Mouse (Mus musculus) testis, postnatal 10 days (tissue): ENCODE results near the gene Fam129a.

Experiments used
- DNase-seq: peaks from one replicate; pipeline ENCODE4 v3.0.0; 2021; ENCODE audit warnings: low spot score

The Fam129a gene

DNA sequence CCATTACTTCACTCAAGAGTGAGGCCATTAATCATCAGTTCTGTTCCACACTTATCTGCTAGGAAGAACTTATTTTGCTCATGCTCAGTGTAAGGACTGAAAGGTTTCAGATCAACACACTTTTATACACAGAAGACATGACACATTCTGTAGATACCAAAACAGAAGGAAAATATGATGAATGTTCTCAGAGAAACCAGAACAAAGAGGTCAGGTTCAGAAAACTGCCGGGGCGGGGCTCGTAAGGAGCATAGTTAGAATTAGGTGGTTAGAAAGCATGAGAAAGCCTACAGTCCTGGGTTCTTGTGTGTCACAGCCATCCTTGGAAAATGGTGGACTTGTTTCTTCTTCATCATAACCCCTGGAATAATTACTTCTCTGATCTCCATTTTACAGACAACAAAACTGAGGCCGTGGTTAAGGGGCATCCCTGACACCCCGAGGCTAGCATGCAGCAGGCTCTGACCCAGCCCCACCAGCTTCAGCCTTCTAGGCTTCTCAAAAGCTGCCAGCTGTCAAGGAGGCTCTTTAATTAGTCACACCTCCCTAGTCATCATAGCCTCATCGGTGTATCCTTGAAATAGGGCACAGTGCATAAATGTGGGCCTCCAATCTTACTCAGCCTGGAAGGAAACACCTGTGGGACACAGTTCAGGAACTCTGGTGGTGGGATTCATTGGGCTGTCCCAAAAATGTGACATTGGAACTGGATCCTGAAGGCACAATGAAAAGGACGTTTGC, 127.1 kb downstream of the Fam129a start:
- DNase-seq: no peak

- no peak for DNase-seq
These were observed 128.4 kb downstream of the Fam129a start for GRCm38 (mm10) chr1:151699363-151699762.

- DNase-seq: no peak
These were observed 131.8 kb downstream of the Fam129a start for GRCm38 (mm10) chr1:151702816-151703215.

DNA sequence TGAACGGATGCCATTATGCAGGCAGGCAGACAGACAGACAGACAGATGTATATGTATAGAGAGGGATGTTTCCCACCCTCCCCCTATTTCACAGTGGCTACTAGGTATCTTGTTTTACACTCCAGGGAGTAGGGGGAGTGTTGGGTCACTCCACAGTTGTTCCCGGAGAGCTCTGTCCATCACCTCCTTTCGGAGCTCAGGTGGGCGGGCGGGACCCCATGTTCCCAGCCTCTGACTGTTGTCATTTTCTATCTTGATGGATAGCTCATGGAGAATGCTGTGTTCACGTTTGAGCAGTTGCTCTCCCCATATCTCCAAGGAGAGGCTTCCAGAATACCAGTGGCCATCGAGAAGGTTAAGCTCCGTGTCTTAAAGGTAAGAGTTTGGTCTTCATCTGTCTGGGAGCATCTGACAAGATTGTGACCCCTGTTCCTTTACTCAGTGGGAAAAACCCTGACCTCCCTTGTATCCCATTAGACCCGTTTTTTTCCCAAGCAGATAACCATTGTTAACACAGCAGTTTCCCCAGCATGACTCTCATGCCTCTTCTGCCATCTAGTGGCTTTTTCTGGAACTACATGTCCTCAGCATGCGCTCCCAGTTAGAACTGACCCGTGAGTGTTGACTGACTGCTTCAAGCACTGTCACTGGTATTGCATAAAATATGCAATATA, 134.9 kb downstream of the Fam129a start:
- peak; percentile 86 for DNase-seq

DNA sequence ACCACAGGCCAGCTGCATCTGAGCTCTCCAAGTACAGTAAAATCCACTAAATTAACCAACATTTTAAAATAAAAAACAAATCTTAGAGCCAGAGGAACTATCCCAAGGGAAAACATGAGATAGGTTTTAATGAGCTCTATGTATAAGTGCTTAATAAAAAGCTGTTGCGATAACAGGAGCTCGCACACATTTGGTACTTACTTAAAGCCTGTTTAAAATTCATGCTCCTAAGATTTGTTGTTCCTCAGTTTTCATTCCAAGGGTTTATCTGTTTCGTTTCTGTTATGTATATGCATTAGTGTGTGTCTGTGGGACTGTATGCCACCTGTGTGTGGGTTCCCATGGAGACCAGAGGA, 135.4 kb downstream of the Fam129a start:
- DNase-seq: no peak

DNA sequence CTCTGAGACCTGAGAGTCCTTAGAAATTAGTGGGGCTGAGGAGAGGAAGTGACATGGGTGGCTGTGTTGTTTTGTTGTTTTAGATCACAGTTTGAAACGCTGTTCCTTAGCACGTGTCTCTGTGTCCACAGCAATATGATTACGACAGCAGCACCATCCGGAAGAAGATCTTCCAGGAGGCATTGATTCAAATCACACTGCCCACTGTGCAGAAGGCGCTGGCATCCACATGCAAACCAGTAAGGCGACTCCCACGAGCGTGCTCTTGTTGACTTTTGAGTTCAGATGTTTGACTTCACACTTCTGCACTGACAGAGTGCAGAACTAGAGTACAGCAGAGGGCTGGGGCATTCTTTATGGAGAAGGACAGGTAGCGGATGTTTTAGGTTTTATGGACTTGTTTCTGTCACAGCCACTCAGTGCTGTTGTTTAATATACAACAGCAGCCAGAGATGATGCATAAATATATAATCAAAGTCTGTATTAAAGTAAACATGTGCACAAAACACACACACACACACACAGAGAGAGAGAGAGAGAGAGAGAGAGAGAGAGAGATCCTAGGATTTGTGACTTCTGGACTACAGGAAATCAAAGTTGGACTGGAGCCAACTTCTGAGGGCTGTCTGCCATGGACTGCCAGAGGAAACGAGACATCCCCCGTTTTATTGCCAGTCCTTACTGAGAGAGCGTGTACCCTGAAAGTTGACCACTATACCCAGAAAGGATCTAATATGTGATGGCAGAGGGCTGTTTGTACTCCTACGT, 138.2 kb downstream of the Fam129a start:
- DNase-seq: no peak

DNA sequence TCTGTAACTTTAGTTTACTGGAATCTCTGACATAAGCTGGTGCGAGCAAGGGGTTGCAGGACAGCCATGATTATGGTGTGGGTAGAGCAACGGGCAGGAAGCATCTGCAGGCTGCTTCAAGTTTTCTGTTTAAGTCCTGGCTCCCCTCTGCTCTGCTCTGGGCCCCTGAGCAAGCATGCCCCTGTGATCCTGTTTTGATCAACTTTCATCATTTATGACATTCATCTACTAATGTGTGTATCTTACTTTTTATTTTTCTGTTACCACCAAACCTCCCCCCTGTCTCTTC, 138.7 kb downstream of the Fam129a start:
- DNase-seq: no peak

GRCm38 (mm10) chr1:151710424-151711055, 139.6 kb downstream of the Fam129a start:
- DNase-seq: no peak

DNA sequence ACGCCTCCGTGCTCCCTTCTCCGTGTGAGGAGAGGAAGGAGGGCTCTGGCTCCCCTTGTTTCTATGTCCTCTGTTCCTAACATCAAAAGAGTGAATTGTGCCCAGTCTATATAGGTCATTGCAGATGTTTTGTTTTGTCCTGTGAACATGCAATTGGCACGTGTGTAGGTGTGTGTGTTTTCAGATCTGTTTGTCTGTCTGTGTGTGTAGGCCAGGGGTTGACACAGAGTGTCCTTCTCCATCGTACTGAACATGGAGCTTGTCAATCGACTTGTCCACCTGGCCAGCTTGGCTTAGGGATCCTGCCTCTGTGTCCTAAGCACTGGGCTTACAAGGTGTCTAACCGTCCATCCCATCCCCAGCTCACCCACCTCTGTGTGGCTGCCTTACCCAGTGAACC, 140.1 kb downstream of the Fam129a start:
- no peak for DNase-seq

GRCm38 (mm10) chr1:151712664-151713063, 141.7 kb downstream of the Fam129a start:
- DNase-seq: no peak

DNA sequence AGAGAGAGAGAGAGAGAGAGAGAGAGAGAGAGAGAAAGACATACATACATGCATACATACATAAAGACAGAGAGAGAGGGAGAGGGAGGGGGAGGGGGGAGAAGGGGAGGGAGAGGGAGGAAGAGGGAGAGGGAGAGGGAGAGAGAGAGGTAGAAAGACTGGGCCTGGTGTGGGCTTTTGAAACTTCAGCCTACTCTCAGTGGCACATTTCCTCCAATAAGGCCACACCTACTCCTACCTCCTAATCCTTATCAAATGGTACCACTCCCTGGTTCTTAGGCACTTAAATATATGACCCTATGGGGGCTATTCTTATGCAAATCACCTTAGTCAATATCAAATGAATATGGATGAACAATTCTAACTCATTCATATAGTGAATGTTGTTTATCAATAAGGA, 142.6 kb downstream of the Fam129a start:
- DNase-seq: no peak

DNA sequence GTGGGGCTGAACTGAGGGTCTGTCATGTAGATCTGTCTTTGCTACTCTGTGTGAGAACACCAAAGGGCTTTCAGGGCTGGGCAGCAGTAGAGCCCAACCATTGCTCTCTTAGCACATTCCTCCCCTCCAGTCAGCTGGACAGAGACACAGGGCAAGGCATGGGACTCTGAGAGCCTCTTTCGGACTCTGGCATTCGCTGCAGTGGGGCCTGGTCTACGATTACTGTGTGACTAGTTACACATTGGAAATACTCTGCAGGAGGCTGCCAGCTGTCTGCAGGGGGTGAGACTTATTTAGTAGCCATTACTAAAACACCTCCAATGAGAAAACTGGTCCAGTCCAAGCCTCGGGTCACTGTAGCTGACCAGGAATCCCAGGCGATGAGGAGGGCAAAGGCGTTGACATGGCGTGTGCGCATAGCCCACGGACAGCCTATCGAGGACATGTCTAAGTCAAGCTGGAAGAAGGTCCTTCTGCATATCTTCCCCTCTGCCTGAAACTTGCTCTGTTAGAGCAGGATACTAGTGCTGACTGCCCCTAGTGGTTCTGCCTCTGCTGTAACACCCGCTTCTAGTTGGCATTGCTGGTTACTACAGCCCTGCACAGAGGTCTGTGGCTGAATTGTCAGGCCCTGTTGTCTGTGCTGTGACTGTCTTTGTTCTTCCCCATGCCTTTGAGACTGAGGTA, 145.2 kb downstream of the Fam129a start:
- DNase-seq: no peak

DNA sequence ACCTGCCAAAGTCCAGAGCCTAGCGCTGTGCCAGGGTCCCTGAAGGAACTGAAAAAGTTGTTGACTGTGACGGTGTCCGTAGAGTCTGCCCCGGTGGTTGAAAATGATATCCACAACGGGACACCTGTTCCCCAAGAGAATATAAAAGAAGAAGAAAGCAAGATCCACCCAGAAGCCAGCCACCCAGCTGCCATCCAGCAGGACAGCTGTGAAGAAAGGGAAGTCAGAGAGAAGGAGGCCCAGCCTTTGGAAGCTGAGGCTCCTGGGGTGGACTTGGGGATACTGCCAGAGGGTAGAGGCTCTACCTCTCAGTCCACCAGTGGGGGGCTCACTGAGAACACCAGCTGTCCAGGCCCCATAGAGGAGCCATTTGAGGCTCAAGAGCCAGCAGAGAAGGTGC, 146.6 kb downstream of the Fam129a start:
- no peak for DNase-seq

DNA sequence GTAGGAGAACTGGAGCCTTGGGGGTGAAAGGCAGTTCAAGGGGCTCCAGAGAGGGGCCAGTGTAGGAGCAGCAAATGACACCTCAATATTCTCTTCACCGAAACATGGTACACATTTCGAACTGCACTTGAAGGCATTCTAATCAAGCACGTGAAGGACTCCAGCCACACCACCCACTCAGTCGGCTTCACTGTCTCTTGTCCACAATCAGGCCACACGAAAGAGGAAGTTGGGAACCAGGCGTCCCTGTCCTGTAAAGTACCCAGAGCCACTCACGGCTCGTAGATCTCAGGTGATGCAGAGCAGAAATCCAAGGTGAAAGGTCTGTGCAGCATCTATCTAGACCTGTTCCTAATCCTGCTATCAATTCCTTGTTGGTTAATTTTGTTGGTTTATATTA, 147.6 kb downstream of the Fam129a start:
- DNase-seq: no peak

DNA sequence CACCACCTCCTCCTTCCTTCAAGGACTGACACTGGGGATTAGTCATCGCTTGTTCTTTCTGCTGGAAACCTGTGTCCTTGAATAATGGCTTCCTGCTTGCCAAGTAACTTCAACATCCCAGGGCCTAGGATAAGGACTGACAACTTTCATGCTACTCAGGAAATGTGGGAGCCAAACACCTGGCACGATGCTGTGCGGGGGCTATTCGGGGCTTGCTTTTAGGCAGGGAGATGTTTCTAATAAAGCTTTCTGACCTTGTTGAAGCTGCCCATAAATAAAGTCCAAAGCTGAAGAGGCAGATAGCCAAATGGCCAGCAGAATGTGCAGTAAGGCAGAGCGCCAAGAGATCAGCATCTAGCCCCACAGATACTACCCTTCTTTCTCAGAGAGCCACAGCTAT, 148.9 kb downstream of the Fam129a start:
- peak; percentile 53 for DNase-seq

GRCm38 (mm10) chr1:151720566-151720965, 149.6 kb downstream of the Fam129a start:
- no peak for DNase-seq

GRCm38 (mm10) chr1:151721357-151721983, 150.5 kb downstream of the Fam129a start:
- DNase-seq: no peak

- DNase-seq: no peak
These were observed 152.8 kb downstream of the Fam129a start for GRCm38 (mm10) chr1:151723771-151724170.

DNA sequence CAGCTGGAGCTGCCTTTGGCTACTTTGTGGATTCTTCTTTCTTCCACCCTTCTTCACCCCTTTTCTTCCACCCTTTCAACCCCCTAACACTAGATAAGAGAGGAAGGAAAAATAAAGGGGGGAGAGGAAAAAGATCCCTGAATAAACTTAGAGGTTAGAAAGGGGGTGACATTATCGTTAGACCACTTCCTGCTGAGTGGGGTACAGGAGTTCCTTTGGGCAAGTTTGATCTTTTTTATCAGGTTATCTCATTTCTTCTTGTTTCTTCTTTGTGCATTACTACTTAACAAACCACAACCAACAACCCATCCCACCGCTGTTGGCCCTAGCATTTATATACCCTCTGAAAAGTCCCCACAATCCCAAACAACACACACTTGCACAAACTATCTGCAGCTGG, 154.6 kb downstream of the Fam129a start:
- DNase-seq: no peak

- no peak for DNase-seq
These were observed 155.4 kb downstream of the Fam129a start for GRCm38 (mm10) chr1:151726358-151726757.

DNA sequence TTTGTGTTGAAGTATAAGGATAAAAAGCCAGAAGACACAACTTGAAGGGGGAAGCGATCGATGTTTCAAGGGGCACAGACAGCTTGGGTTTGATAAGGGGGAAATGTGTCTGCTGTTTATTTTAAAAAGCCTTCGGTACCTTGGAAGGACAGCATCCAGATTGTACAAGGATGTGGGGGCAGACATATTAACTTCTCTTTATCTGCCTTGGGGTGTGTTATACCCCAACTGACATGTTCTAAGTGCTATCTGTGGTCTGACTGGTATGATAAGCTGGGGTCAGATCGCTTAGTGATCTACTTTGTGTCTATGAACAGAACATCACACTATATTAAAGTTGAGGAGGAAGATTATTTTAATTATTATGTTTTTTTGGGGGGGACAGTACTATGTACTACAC, 157.2 kb downstream of the Fam129a start:
- no peak for DNase-seq

DNA sequence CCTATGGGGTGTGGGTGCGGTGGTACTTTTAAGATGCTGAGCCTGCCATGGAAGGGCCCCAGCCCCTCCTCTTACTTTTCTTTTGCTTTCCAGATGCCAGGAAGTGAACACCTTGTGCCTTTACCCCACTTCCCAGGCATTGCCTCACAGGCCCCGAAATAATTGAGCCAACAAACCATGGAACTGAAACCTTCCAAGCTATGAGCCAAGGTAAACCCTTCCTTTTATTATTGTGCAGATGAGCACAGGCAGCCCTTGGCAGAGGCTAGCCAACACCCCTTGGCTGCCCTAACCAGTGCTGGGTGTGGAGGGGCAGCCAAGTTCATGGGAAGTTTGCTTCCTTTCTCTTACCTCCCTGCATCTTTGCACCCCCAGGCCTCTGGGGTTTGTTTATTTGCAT, 166.2 kb downstream of the Fam129a start:
- no peak for DNase-seq
